Mouse (Mus musculus) 3134 (cell line): ENCODE results near the gene Cdk6.

ENCODE experiments used
- DNase-seq: peaks from one replicate; pipeline ENCODE4 v3.0.0-alpha.2; 2011; ENCODE audit warnings: low spot score; ENCODE audit not compliant: insufficient read length; ENCODE audit errors: extremely low read depth

Gene Cdk6

DNA sequence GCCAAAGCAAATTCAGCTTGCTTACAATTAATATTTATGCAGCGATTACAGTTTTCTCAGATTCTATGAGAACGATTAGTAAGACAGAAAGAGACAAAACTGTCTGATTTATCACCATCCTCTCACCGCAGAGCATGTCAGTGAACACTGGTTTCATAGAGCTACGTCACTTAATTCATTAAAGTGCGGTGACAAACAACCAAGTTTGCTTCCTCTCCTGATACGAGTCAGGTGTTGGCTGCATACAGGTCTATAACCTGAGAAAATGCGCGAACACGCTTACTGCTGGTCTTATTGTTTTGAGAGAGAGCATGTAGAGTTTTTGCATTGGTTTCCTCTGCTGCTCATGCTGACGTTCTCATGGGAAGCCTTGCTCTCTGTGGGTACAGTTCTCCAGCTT lies 31.9 kb downstream of the Cdk6 start:
- DNase-seq: no peak

DNA sequence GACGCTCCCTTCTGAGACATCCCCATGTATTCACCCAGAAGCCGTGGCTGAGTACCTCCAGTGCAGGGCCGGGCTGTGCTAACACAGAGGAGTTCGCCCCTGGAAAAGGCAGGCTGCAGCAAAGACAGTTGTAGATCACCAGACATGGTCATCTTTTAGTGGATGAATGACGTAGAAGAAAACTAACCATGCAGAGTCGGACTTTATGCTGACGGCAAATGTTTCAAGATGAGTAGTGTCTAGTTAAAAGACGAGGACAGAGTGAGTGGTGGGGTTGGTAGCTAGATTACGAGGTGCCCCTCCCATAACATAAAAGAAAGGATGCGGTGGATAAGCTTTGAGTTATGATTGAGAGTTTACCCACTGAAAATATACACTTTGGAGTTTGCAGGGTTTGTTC lies 33.5 kb downstream of the Cdk6 start:
- no peak for DNase-seq

DNA sequence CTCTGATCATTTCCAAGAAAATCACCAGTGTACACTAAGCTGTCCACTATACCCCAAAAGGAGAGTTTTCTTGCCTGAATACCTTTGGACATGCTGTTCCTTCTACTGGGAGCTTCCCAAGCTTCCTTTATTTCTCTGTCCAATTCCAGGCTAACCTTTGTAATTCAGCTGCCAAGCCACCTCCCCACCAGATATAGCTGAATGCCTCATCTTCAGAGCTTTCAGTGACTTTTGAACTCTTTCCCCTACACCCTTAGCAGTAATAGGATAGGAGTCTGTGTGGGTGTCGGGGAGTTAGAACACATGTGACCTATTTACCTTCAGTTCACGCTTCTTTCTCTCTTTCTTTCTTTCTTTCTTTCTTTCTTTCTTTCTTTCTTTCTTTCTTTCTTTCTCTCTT lies 34.9 kb downstream of the Cdk6 start:
- DNase-seq: no peak

DNA sequence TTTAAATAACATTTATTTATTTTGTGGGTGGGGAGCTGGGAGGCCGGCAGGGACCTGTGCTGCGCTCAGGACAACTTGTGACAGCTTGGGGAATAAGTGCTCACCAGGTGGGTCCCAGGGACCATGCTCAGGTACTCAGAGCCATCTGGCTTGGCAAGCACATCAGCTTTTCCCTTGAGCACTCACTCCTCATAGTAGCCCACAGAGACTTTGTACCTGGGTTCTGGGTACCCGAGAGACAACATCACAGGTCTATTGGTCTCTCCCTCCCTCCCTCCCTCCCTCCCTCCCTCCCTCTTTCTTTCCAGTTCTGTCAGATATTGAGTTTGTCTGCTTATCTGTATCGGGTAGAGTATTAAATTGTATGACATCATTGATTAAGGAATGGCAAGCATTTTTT lies 38.0 kb downstream of the Cdk6 start:
- DNase-seq: no peak

DNA sequence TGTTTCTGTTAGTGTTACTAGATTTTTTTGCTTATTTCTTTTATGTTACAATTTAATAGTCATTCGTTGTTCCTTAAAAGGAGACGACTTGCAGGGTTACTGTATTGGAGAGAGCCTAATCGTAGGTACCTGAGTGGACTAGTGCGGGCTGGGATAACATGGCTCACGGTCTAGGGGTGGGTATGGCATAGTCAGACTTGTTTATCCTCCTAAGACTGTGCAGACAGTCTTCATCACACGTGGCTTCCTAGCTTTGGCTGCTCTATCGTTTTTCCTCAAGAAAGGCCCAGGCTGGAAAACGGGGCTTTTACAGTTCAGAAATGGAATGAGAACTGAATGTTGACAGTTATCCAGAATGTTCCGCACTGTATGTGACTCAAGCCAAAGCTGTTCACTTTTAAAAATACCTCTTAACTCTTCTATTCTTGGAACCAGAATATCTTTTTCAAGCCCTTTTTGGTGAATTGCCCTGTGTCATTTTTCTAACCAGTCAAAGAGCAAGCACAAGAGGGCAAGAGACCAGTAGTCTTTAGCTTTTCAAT lies 39.5 kb downstream of the Cdk6 start:
- no peak for DNase-seq

DNA sequence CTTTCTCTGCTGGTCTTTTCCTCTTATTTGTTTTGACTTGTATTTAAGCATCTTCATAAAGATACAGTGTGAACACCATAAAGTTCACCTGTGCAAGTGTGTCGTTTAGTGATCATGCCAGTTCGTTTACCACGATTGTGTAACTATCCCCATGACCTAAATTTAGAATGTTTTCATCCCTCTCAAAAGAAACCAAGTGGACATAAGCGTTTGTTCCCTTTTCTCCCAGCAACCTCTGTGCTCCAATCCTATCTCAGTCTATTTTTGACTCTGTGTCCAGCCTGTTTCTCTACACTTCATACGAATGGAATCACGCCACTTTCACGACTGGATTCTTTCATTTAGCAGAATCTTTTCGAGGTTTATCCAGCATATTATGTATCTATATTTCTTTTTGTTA lies 40.5 kb downstream of the Cdk6 start:
- DNase-seq: no peak

DNA sequence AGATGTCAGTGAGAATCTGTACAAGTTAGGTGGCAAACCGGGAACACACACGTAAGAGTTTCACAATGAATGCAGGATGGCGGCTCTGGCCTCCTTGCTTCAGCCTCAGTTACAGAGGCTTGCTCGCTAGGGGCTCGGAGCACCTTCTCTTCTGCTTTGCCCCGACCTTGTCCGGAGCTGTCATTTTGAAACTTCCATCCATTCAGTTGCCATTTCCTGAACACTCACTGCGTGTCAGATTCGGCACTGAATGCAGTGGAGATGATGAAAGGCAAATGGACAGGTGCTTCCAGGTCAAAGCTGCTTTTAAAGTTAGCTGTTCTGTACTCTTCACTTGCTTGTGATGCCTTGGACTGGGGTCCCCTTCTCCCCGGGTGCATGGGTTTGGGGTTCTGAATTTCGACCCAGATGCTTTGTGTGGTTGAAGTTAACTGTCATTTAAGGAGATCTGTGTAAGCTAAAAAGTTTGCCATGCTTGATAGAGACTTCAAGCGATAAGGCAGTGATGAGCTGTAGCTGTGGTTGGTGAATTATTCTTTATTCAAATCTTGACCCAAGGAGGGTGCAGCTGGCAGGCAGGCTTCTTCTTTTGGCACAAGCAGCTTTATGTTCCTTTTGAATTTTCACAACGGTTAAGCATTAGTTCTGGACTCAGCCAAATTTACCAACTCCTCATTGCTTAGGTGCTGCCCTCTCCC lies 41.2 kb downstream of the Cdk6 start:
- DNase-seq: no peak

DNA sequence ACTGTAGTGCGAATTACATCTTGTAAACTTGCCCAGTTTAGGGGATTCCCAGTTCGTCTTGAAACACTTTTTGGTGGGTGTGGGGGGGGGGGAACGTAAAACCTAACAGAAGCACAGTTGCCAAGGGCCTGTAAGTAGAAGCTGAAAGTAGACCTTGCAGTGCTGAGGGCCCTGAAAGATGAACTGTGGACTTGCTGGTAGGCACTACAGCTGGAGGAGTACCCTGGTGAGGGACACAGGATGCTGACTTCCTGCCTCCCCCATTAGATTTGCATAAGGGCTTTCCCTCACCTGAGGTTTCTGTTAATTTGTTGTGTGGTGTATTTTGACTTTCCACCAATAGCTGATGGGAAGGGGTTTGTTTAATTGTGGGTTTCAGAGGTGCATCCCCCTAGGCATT lies 42.3 kb downstream of the Cdk6 start:
- no peak for DNase-seq

DNA sequence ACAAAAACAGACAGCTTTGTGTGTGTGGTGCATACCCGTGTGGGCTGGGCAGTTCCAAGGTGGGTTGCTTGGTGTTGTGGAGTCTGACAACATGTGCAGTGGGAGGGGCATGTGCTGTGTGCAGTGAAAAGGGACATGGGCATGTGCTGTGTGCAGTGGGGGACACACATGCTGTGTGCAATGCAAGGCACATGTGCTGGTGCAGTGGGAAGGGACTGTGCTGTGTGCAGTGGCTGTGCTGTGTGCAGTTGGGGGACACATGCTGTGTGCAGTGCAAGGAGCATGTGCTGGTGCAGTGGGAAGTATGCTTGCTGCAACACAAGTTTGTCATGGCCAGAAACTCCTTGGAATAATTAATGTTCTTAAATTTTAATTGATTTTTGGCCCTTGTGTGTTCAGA lies 43.8 kb downstream of the Cdk6 start:
- DNase-seq: no peak

DNA sequence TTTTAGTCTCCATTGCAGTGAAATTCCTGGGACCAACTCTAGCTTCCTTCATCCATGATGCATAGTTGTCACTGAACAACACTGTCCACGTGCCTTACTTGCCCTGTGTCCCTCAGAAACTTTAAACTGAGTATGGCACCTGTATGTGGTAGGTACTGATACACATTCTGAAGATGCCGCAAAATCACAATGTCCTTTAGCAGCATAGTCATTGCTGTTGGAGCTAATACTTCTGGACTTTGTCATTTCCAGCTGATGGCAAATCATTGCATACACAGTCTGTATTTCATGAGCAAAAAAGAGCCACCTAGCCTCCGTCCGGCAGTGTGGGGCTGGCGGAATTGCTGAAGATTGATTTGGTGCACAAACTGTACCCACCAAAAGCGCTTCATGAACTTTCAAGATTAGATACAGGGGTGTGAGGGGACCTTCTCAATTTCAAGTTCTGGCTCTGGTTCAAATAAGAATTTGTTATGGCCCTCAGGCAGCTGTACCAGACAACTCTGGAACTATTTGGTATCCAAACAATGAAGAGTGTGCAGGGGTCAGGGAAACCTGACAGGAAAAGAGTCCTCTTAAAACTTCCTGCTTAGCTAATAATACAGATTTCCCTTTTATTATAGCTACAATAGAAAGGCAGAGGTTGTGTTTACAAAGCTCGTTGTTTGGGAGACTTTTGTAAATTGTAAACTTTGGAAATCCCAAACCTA lies 44.9 kb downstream of the Cdk6 start:
- no peak for DNase-seq

DNA sequence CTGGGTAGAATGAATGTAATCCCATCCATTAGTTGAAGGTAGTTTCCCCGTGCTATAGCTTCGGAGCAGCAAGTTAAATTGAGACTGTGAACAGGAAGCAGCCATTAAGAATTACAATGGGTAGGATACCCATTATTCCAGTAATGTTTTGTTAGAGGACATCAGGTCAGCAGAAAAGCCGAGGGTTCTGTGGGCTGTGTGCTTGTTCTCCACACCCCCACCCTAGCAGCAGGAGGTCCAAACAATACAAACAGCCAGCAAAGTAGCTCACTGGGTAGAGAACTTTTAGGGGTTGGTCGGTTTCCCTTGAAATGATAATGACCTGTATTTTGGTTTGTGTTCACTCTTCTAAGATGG lies 45.4 kb downstream of the Cdk6 start:
- no peak for DNase-seq

DNA sequence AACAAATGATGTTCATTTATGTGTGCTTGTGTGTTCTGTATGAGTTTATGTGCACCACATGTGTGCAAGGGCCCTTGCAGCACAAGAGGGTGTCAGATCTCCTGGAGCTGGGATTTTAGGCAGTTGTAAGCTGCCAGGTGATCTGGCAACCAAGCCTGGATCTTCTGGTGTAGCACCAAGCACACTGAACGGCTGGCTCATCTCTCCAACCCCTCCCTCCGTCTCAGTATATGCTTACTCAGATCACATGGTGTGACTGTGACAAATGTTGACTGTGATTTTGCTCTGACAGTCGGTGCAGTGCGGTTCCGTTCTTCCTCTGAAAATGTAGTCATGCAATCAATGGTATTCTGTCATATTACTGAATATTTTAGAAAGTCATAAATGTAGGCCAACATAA lies 45.9 kb downstream of the Cdk6 start:
- no peak for DNase-seq

DNA sequence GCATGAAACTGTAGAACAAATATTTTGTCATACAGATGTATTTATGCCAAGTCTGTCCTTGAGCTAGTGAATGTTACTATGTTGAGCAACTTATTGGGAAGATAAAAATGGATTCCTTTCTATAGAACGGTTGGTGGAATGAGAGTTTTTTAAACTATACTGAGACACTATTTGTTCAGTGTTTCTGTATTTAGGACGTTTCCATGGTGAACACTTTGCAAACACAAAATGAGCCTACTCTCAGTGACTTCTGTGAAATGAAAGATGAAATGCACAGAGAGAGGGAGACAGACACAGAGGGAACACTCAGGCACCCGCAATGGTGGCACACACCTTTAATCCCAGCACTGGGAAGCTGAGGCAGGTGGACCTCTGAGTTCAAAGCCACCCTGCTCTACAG lies 51.6 kb downstream of the Cdk6 start:
- DNase-seq: no peak

DNA sequence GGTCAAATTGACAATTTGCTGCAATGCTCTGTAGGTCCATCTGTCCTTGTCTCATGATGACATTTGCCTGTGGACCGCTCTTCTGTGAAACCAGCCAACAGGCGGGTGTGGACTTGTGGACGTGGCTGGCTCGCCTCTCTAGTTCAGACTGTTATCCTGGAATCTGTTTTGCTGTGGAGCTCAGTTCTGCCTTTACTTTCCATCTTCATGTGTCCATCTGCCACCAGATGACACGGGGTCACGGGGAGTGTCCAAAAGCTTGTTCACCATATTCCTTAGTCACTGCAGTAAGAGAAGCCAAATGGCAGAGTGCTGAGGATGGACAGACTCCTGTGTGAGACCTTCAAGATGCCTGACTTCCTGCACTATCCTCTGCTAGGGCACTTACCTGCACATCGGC lies 52.9 kb downstream of the Cdk6 start:
- no peak for DNase-seq

DNA sequence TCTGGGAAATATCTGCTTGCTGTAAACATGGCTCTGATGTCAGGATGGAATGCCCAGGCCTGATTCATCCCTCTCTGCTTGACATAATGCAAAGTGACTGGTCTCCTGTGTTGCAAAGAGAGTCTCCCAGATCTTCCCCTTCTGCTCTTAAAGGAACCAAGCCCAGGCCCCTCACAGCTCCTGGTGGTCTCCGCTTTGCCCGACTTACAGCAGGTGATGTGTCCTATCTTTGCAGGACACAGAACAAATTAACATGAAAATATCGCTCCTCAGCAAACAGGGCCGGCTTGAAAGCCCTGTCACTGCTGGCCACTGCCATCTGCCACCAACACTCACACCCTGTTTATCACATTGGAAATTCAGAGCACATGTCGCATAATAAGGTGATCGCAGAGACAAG lies 53.7 kb downstream of the Cdk6 start:
- no peak for DNase-seq

DNA sequence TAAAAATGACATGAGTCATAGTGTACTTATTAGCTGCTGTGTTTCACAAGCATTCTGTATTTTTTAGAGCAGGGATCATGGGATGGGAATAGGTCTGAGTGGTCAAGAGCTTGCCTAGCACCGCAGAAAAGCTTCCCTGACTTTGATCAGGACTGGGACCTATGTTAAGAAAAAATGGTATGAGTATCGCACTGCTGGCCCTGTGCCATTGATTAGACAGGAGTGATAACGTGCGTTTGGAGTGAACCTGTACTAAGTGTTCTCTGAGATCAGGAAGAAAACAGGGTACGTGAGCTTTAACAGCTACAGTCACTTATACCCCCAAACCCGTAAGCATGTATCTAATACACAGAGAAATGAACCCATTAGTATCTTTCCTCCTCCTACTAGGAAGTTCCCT lies 54.9 kb downstream of the Cdk6 start:
- DNase-seq: no peak

DNA sequence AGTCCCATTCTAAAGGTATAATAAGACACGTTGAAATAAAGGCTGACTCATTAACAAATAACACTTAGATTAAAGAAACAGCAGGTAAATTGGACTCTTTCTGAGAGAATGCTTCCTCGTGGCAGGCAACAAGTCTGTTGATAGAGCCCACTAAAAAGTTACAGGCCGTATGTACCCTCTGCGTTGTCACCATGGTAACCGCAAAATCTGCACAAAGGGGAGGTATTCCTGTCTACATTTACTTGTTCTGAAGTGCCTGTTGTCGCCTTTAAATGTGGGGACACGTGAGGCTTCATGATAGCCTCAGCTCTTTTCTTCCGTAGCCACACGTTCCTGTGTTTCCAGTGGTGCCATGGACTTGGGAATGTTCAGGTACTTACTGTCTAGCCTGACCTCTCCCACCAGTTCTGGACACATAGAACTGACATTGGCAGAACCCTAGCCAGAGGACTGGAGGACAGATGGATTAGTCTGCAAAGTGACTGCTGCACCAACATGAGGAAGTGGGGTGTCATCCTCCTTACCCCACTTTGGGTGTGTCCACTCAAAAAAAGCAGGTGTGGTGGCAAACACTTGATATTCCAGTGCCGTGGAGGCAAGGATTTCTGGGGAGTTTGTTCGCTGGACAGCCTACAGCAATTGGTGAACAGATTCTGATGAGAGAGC lies 55.8 kb downstream of the Cdk6 start:
- no peak for DNase-seq

DNA sequence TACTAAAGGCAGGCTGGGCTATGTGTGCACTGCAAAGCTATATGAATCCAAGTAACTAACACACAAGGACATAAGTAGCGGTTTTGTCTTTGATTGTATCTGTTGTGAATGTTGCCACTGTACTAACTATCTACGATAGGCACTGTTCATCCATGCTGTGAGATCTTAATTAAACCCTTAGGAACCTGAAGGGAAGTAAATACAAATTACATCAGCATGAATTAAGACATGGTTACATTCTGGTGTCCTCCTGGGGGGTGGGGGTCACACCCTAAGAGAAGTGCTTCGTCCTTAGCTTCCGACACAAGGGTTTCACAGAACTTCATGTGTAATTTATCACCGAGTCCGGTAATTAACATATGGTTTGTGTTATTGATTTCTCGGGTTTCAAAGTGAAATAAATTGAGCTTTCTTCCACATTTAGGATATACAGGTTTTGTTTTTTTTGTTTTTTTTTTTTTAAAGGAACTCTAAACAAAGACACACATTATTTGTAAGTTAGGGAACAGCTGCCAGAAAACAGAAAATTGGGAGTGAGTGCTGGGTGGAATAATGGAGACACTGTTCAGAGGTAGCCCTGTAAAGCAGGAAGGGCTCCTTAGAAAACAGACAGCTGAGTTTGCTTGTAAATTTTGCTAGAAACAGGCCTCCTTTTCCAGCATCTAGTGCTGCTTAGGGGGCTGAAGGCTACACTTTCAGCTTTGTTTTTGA lies 58.7 kb downstream of the Cdk6 start:
- DNase-seq: no peak

DNA sequence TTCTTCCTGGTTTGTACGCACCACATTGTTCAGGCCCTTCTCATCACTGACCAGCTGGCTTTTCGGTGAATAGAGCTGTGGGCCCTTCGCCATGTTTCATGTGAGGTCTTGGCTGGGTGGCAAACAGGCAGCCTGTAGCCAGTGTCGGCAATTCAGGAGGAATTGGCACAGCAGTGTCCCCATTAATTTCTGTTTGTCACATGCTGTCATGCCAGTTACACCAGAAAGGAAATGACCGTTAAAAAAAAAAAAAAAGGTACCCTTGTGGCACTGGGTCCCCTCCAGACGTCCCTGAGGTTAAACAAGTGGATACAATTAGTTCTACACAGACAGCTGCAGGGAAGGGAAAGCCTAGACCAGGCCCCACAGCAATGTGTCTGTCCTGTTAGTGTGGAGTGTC lies 63.8 kb downstream of the Cdk6 start:
- no peak for DNase-seq

DNA sequence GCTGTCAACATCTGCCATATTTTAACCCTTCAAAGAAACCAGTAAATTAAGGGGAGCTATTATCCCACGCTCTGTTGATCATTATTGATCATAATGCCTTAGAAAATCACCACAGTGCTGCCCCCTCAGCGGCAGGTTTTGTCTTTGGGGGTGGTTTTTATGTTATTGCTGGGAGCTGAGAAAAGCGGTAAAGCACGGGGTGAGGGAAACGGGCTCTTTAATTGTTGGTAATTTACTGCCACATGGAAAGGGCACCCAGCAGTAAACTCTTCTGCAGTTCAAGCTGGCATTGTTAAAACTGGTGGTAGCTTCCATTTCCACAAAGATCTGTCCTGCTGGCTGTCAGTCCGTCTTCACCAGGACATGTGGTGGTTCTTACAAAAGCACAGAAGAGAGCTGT lies 64.2 kb downstream of the Cdk6 start:
- DNase-seq: no peak

DNA sequence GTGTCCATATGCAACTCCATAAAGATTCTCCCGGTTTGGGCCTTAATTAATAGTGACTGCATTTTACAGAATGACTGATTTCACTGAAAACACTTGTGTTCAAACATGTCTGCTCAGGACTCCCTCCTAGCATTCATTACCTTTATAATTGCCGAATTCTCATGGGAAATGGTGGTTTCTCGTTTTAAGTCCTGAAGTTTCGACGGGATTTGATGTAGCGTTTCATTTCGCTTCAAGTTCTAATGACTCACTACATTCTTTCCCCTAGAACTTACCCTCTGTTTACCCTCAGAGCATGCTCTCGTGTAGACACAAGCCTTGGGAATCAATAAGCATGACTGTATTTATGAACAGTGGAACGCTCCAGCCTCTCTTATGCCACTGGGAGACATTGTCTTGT lies 66.6 kb downstream of the Cdk6 start:
- no peak for DNase-seq
